Mouse (Mus musculus): ENCODE results near the gene Cabp4. TPM values are rescaled to one million over a fixed set of nuclear protein-coding genes. Genes with fewer than 3 reads are reported as not detected.

Cabp4 gene
- not detected in 2 replicates for total RNA-seq (2015)
- not detected in 2 replicates for total RNA-seq (2017)

GRCm38 (mm10) chr19:4143759-4144268, at the start of gene Cabp4:
Gene Cabp4 (minus strand): TSS chr19:4144033.
- ATAC-seq (replicated peaks; ENCODE audit: poor library complexity): no peak

GRCm38 (mm10) chr19:4193129-4193528, 49.3 kb upstream of the Cabp4 start:
- ATAC-seq (replicated peaks; ENCODE audit: poor library complexity): no peak

GRCm38 (mm10) chr19:4192251-4192985, 48.6 kb upstream of the Cabp4 start:
- ATAC-seq (replicated peaks; ENCODE audit: poor library complexity): 0 out of 2 replicates have a peak, but pooled peaks have one; percentile 0

DNA sequence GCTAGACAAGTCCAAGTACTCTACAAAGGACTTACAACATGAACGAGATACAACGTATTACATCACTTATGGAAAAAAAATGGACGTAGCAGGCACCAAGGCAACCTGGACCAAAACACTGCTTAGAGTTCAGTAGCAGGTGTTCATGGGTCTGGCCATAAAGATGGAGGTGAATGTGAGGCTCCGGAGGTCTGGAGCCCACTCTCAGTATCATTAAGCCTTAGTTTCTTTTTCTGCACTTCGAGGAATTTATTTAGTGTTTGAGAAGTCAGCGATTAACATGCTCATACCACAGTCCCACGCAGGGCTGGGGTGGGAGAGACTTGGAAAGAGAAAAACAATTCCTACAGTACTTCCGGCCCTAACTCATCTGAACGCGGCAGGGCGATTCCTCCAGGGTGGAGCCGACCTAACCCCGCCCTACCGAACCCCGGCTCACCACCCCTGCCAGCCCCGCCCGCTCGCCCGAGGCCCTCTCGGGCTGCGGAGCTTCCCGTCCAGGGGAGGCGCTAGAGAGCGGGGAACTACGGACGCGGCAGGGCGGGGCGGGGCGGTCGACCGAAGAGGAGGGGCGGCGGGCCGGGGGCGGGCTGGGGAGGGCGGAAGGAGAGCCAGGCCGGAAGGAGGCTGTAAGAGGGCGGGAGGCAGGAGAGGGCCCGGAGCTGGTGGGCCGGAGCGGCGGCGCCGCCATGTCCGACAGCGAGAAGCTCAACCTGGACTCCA, 47.9 kb upstream of the Cabp4 start, which contains the start of gene Ppp1ca:
Gene Ppp1ca, plus strand, starts transcription at position 538 of the 723 bp plus-strand sequence.
- ATAC-seq (replicated peaks; ENCODE audit: poor library complexity): peak; percentile 90

- peak; percentile 41 for ATAC-seq (replicated peaks; ENCODE audit: poor library complexity)
These were observed 47.0 kb upstream of the Cabp4 start, which contains the start of gene Tbc1d10c for GRCm38 (mm10) chr19:4190831-4191334. Gene Tbc1d10c (minus strand): TSS chr19:4191284.

GRCm38 (mm10) chr19:4189051-4189620, 45.3 kb upstream of the Cabp4 start:
- no peak for ATAC-seq (replicated peaks; ENCODE audit: poor library complexity)

DNA sequence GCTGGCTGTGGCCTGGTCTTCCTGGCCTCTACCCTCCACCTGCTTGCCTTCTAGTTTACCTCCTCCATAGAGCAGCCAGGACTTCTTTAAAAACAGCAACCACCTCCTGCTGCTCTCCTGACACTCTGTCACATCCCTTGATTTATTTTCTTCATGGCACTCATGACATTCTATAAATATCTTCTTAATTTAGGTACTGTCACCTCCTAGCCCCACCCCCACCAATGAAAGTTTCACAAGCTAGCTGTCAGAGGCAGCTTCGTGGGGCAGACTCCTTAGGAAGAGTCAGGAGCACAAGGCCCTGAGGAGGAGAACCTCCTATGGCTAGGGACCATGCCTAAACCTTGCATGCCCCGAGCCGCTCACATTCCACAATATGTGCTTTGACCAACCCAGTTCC, 43.5 kb upstream of the Cabp4 start:
- no peak for ATAC-seq (replicated peaks; ENCODE audit: poor library complexity)

DNA sequence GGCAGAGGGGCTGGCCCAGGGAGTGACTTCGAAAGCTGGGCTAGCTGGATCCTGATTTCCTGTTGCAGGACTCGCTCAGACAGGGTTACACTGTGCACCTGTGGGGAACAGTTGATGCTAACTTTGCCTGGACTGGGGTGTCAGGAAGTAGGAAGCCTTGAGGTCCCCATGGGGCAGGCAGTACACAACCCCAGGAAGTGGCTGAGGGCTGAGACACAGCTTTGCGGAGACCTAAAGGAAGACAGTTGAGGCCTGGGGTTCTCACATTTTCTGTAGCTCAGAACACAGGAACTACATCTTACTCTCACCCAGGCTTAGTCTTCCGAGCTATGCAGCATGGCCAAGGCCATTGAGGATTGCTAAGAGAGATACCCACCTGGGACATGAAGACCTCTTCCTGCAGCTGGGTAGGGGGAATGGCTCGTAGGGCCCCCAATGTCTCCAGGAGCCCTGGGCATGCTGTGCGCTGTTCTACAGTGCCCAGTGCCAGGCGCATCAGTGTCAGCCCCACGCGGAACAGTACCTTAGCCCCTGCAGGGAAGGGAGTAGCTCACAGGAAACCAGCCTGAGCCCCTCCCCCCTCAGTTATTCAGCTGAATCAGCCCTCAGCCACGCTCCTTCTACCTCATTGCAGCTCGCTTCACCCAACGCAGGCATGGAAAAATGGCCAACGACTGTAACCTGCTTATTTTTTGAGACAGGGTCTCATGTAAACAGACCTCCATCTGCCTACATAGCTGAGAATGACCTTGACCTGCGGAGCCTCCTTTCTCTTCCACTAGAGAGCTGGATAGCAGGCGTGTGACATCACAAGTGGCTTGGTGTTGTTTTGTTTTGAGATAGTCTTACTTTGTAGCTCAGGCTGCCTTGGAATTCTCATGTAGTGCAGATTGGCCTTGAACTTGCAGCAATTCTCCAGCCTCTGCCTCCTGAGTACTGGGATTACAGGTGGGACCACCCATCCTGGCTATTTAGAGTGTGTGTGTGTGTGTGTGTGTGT, 41.4 kb upstream of the Cabp4 start:
- ATAC-seq (replicated peaks; ENCODE audit: poor library complexity): peak; percentile 70

GRCm38 (mm10) chr19:4183689-4184088, 39.9 kb upstream of the Cabp4 start:
- ATAC-seq (replicated peaks; ENCODE audit: poor library complexity): no peak

DNA sequence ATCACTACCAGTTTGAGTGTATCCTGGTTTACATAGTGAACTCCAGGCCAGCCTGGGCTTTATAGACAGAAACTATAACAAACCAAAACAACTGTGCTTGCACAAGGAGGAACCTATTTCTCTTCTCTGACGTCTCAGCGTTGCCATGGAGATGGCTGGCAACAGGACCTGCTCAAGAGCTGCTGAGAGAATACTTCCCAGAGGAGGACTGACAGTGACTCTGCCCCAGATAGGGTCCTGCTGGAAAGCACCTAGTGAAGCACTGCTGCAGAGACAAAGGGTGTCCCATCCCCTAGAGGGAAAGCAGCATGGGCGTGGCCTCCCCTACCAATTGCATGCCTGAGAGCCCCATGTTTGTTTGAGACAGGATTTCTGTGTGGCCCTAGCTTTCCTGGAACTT, 38.1 kb upstream of the Cabp4 start:
- ATAC-seq (replicated peaks; ENCODE audit: poor library complexity): peak; percentile 63

DNA sequence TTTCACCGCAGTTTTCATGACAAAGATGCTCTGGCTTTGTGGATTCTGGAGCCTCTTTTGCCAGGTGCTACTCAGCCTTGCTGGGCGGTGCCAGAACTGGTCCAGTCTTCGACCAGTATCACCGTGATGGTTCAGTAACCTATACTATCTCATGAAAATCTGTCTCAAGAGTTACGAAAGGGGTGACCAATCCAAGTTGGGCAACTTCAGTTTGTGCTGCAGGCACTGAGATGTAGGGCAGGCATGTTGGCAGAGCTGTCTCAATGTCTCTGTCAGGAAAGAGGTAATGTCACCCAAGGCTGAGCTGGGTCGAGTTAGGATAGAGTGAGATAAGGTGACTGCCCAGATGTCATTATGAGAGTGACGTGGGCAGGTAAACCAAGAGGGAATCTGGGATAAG, 36.6 kb upstream of the Cabp4 start:
- 0 out of 2 replicates have a peak, but pooled peaks have one; percentile 13 for ATAC-seq (replicated peaks; ENCODE audit: poor library complexity)

GRCm38 (mm10) chr19:4175368-4175947, 31.6 kb upstream of the Cabp4 start, which contains the start of gene Carns1:
Gene Carns1 (minus strand): TSS chr19:4175479.
- ATAC-seq (replicated peaks; ENCODE audit: poor library complexity): no peak

GRCm38 (mm10) chr19:4172925-4173324, 29.1 kb upstream of the Cabp4 start:
- ATAC-seq (replicated peaks; ENCODE audit: poor library complexity): no peak

- ATAC-seq (replicated peaks; ENCODE audit: poor library complexity): peak; percentile 23; the same call in 1 of the 2 replicates
These were observed 27.8 kb upstream of the Cabp4 start for GRCm38 (mm10) chr19:4171393-4172290.

- no peak for ATAC-seq (replicated peaks; ENCODE audit: poor library complexity)
These were observed 27.0 kb upstream of the Cabp4 start for GRCm38 (mm10) chr19:4170723-4171392.

DNA sequence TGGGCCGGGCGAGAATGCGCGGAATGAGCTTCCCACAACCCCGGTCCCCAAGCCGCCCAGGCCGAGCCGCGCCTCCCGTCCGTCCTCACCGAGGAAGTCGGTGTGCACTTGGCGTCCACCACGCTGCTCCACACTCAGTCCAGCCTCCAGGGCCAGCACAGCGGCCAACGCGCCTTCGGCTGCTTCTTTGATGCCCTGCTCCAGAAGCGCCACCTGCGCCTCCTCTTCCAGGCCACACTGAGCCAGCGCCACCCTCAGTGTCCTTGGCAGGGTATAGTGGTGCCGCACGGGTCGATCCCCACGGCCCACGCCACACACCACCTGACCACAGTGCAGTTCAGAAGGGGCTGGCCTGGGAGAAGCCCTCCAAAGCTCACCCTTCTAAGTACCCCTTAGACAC, 26.0 kb upstream of the Cabp4 start:
- peak; percentile 8 for ATAC-seq (replicated peaks; ENCODE audit: poor library complexity)

DNA sequence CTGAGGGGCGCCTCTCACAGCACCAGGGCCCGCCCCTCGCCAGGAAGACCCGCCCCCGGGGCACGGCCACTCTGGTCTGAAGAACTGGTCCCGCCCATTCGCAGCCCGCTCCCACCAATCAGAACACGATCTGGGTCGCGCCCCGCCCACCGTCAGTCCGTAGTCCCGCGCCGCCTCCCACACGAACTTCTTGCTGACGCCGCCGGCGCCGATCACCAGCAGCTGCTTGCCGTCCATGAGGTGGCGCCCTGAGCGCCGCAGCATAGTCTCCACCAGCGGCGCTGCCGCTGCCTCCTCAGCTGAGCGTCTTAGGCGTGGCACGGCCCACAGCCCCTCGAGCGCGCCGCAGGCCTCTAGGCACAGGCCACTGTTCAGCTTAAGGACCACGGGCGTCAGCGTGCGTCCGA, 25.5 kb upstream of the Cabp4 start:
- peak; percentile 97 for ATAC-seq (replicated peaks; ENCODE audit: poor library complexity)

All from megakaryocyte progenitor cell, adult 5-6 weeks (primary cell).